Mouse (Mus musculus): Measurements from ENCODE around the gene Rhbdl1.

DNA sequence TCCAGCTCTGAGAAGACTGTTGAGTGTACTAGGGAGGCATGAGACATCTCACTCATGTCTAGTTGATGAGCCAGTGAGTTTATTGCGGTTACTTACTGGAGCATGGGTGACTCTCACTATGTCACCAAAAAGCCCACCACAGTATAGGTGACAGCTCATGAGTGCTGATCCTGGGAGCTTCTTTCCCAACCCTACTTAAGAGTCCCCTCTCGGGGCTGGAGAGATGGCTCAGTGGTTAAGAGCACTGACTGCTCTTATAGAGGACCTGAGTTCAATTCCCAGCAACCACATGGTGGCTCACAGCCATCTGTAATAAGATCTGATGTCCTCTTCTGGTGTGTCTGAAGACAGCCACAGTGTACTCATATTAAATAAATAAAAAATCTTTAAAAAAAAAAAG lies 32.9 kb upstream of the Rhbdl1 start:
- TF ChIP-seq POLR2A (IDR thresholded peaks at IDR 0.05; ENCODE audit: control insufficient read depth, low read depth, low read length) (no peak), CTCF (IDR thresholded peaks at IDR 0.05; ENCODE audit: control insufficient read depth, insufficient read depth, insufficient replicate concordance, low read depth, low read length) (no peak)
